Mouse (Mus musculus) ES-E14 (cell line): ENCODE data around the gene Cryga. TPM values are rescaled to one million over a fixed set of nuclear protein-coding genes. Genes with fewer than 3 reads are reported as not detected.

Experiments used
- DNase-seq: peaks from one replicate; pipeline ENCODE4 v3.0.0-alpha.2; 2013; ENCODE audit warnings: low read depth, low spot score
- H3K27ac ChIP-seq: 2 replicates; pipeline ENCODE4 v1.5.1; 2012; ENCODE audit warnings: low read depth, mild to moderate bottlenecking, low read length, moderate library complexity, mixed read lengths; ENCODE audit not compliant: poor library complexity, insufficient read depth, severe bottlenecking
- H3K36me3 ChIP-seq: 2 replicates; pipeline ENCODE4 v1.6.1; 2012; ENCODE audit warnings: mild to moderate bottlenecking, low read length, moderate library complexity, mixed read lengths; ENCODE audit not compliant: control insufficient read depth, poor library complexity, insufficient read depth, severe bottlenecking
- H3K4me1 ChIP-seq, 2 experiments: fragments of 150-350 bp in 1 of 2; sonication (generic) in 1 of 2; 2 replicates each; pipeline ENCODE4 v1.6.1; 2012; ENCODE audit warnings: low read length in 2 of 2, mild to moderate bottlenecking in 1 of 2, mixed read lengths in 1 of 2; ENCODE audit not compliant: control insufficient read depth in 2 of 2, insufficient read depth in 2 of 2, poor library complexity in 1 of 2
- H3K4me3 ChIP-seq, 2 experiments: fragments of 150-350 bp in 1 of 2; sonication (generic) in 1 of 2; 2 replicates each; pipeline ENCODE4 v1.5.1; 2012; ENCODE audit warnings: low read length in 2 of 2, low read depth in 1 of 2, mild to moderate bottlenecking in 1 of 2, mixed read lengths in 1 of 2; ENCODE audit not compliant: insufficient read depth in 1 of 2, poor library complexity in 1 of 2, severe bottlenecking in 1 of 2
- H3K9ac ChIP-seq: 2 replicates; pipeline ENCODE4 v1.6.1; 2012; ENCODE audit warnings: low read depth, mild to moderate bottlenecking, low read length, mixed read lengths; ENCODE audit not compliant: poor library complexity, insufficient read depth, severe bottlenecking
- H3K9me3 ChIP-seq: fragments of 150-350 bp; sonication (generic); 2 replicates; pipeline ENCODE4 v1.6.1; 2012; ENCODE audit warnings: low read depth, mild to moderate bottlenecking, low read length; ENCODE audit not compliant: control insufficient read depth, insufficient read depth
- CHD2 ChIP-seq: IDR thresholded peaks from 2 replicates; pipeline ENCODE4 v1.6.1; 2014; ENCODE audit warnings: mild to moderate bottlenecking, low read depth, low read length, inconsistent platforms
- HCFC1 ChIP-seq: IDR thresholded peaks from 2 replicates; pipeline ENCODE4 v1.6.1; 2012; ENCODE audit warnings: low read length, inconsistent platforms, borderline replicate concordance; ENCODE audit not compliant: insufficient read depth
- MAFK ChIP-seq: IDR thresholded peaks from 2 replicates; pipeline ENCODE4 v1.6.1; 2014; ENCODE audit warnings: mild to moderate bottlenecking, low read depth, low read length, inconsistent platforms; ENCODE audit not compliant: insufficient read depth
- ZC3H11A ChIP-seq: IDR thresholded peaks from 2 replicates; pipeline ENCODE4 v1.6.1; 2012; ENCODE audit warnings: low read depth, mild to moderate bottlenecking, inconsistent platforms, low read length, borderline replicate concordance
- ZNF384 ChIP-seq: IDR thresholded peaks from 2 replicates; pipeline ENCODE4 v1.6.1; 2012; ENCODE audit warnings: low read depth, low read length, inconsistent platforms
- in situ Hi-C, 2 experiments: fragments of 600-800 bp; cut with MboI; formaldehyde crosslinking; loops; one replicate each; pipeline ENCODE4 v1.15.1; 2025; ENCODE audit warnings: low sequenced_read_pairs in 2 of 2, inconsistent platforms in 1 of 2; ENCODE audit not compliant: unreplicated experiment in 2 of 2
- total RNA-seq: library from RNA; depleted of rRNA; stranded (reverse); fragments of 300-350 nt; gene quantifications from 2 replicates; pipeline ENCODE4 v1.2.3, GENCODE M21; 2012

The Cryga gene
- total RNA-seq, 1 experiment, result 2.3 TPM

GRCm38 (mm10) chr1:65107654-65108279 lies 4.6 kb upstream of the Cryga start:
- Histone ChIP-seq H3K9me3 (no peaks in the 10 kb centered on the region), H3K4me1 (peaks cover 2 to 12% of the 10 kb centered on the region in 2 experiments; a peak in 2 of 4 replicates), H3K9ac (no peak overlapping the region), H3K4me3 (no peak overlapping the region), H3K36me3 (no peaks in the 10 kb centered on the region; the same call in 1 of the 2 replicates), H3K27ac (no peak overlapping the region)
- DNase-seq, result no peak
- TF ChIP-seq ZNF384 (no peak), MAFK (no peak)
- in situ Hi-C loops, result no loop called here

DNA sequence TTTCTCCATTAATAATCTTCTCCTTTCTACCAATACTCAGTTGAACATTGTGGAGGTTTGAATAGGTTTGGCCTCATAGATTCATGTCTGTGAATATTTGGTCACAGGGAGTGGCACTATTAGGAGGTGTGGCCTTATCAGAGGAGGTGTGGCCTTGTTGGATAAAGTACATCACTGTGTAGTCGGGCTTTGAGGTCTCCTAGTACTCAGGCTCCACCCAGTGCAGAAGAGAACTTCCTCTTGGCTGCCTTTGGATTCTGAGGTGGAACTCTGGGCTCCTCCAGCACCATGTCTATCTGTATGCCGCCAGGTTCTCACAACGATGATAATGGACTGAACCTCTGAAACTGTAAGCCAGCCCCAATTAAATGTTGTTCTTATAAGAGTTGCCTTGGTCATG lies 6.2 kb downstream of the Cryga start:
- no peaks in the 10 kb centered on the region for H3K36me3 ChIP-seq
- no peak for TF ChIP-seq CHD2
- no peak for TF ChIP-seq ZC3H11A
- no peak for TF ChIP-seq MAFK
- no peak for TF ChIP-seq ZNF384
- TF ChIP-seq HCFC1, result no peak
- H3K9me3 ChIP-seq, result no peaks in the 10 kb centered on the region
- H3K9ac ChIP-seq, result no peak overlapping the region
- DNase-seq, result no peak
- in situ Hi-C loops, result no loop called here
- H3K4me1 ChIP-seq, result no peaks in the 10 kb centered on the region
- no peak overlapping the region for H3K4me3 ChIP-seq
- H3K27ac ChIP-seq, result no peak overlapping the region

- in situ Hi-C loops, result no loop called here
- no peak overlapping the region for H3K9ac ChIP-seq
- DNase-seq, result no peak
- H3K36me3 ChIP-seq, result no peaks in the 10 kb centered on the region
- TF ChIP-seq MAFK (no peak), HCFC1 (no peak), CHD2 (no peak)
- H3K4me1 ChIP-seq, result no peaks in the 10 kb centered on the region
- H3K27ac ChIP-seq, result no peak overlapping the region
- H3K9me3 ChIP-seq, result no peaks in the 10 kb centered on the region
- no peak overlapping the region for H3K4me3 ChIP-seq
These were observed 11.6 kb downstream of the Cryga start for GRCm38 (mm10) chr1:65091566-65091965.

GRCm38 (mm10) chr1:65090370-65090769 lies 12.8 kb downstream of the Cryga start:
- in situ Hi-C loops, result no loop called here
- Histone ChIP-seq H3K4me3 (no peak overlapping the region), H3K4me1 (no peaks in the 10 kb centered on the region), H3K36me3 (no peaks in the 10 kb centered on the region), H3K9ac (no peak overlapping the region), H3K9me3 (no peaks in the 10 kb centered on the region), H3K27ac (no peak overlapping the region)
- TF ChIP-seq ZC3H11A (no peak), HCFC1 (no peak)
- DNase-seq, result no peak

DNA sequence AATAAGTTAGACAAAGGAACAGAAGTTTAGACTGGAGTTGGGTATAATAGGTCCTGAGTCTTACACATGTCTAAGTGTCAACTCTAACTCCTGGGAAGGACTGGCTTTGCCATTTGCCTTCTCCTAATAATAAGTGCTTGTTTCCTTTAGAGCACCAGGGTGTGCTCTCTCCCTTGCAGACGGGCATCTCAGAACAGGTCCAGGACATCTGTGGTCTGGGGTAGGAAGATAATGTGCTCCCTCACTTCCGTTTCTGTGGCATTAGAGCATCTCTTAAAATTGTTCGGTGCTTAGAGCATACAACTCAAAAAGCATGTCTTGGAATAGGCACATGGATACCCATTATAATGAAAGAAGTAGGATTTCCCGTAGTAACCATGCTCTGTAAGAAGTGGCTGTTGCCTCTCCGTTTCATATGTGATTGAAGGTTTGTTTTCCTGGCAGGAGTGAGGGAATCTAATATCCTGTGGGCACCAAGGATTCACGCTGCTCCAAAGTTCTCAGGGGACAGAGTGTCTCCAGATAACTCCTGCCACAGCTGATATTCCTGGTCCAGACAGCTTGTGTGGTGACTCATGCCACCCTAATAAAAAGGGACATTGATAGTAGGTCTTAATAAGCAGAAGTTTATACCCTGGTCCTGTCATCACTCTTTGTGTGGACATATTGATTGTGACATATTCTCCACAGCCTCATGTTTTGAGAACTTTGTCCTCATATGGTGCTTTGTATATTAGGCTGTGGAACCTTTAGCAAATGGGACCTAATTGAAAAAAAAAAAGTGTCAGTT lies 14.4 kb downstream of the Cryga start:
- no peak overlapping the region for H3K4me3 ChIP-seq
- H3K4me1 ChIP-seq, result no peaks in the 10 kb centered on the region
- H3K9me3 ChIP-seq, result no peaks in the 10 kb centered on the region
- no peak overlapping the region for H3K27ac ChIP-seq
- TF ChIP-seq ZNF384 (no peak), ZC3H11A (no peak), HCFC1 (no peak), MAFK (no peak), CHD2 (no peak)
- H3K36me3 ChIP-seq, result no peaks in the 10 kb centered on the region
- H3K9ac ChIP-seq, result no peak overlapping the region
- DNase-seq, result no peak
- in situ Hi-C loops, result no loop called here
